8 mouse cellular contexts compared by ENCODE assay signal in genomic region chr4:134081730-134082386, GRCm38 (mm10). TPM values are rescaled to one million over a fixed set of nuclear protein-coding genes. Genes with fewer than 3 reads are reported as not detected.
DNase-seq lines count a peak whose midpoint lies in the region; ATAC-seq and TF ChIP-seq lines count a peak whose summit lies in the region.

No protein-coding gene starts in this region.

- peak; percentile 44 for ATAC-seq in Patski
- ATAC-seq in forebrain, embryonic 15.5 days (replicated peaks): peak; percentile 73
- ATAC-seq in megakaryocyte-erythroid progenitor cell, adult 5-6 weeks (replicated peaks; ENCODE audit: low FRiP score, low TSS enrichment, poor library complexity, severe bottlenecking): peak; percentile 90

- H3K36me3 ChIP-seq in forebrain, embryonic 15.5 days: no peaks in the 10 kb centered on the region

- H3K9ac ChIP-seq in forebrain, embryonic 15.5 days (replicated peaks): 0 out of 2 replicates have a peak overlapping the region, but pooled peaks have one; percentile 3

- H3K9me3 ChIP-seq in forebrain, embryonic 15.5 days: no peaks in the 10 kb centered on the region

- H3K4me2 ChIP-seq in forebrain, embryonic 15.5 days (replicated peaks): peak overlapping the region; percentile 49

- CTCF ChIA-PET in Patski (lab: Charles Lee): no interaction called here

- POLR2A ChIA-PET in Patski (lab: Charles Lee): no interaction called here

- peak overlapping the region; percentile 38 for H3K4me3 ChIP-seq in forebrain, embryonic 15.5 days

- TF ChIP-seq CTCF in Patski (IDR thresholded peaks at IDR 0.05): no peak

- no peaks in the 10 kb centered on the region for H3K27me3 ChIP-seq in Patski
- peaks cover 4% of the 10 kb centered on the region for H3K27me3 ChIP-seq in forebrain, embryonic 15.5 days

- in situ Hi-C loops in Patski (cut with MboI; ENCODE audit: low pct_unique_long_range_greater_than_20kb): loop anchor here (5.0 kb wide), 1 partner anchor 45 kb away; no protein-coding TSS in a partner anchor

- DNase-seq in Patski (ENCODE audit: low read depth, low spot score): no peak
- peak; percentile 55 for DNase-seq in cerebellum, adult 11-12 months
- peak; percentile 98 for DNase-seq in induced T-regulatory cell, adult 2 months (ENCODE audit: low read depth)
- peak; percentile 27 to 52 for DNase-seq in left cerebral cortex, postnatal 14 days (ENCODE audit: low spot score in 2 of 2)
- peak; percentile 81 for DNase-seq in right cerebral cortex, postnatal 25 days
- DNase-seq in yolk sac, embryonic 10.5 days (ENCODE audit: low spot score): peak; percentile 96

- H3K4me1 ChIP-seq in forebrain, embryonic 15.5 days: peaks cover 9% of the 10 kb centered on the region; the same call in 1 of the 2 replicates

- intact Hi-C loops in left cerebral cortex, postnatal 14 days (cut with DNase I): no loop called here

- H3K27ac ChIP-seq in forebrain, embryonic 15.5 days (replicated peaks): no peak overlapping the region

- WGBS in forebrain, embryonic 15.5 days: under 1% methylated on average over 41 of the region's 41 CpGs

RNA-seq across cellular contexts. Expression of gene Cd52, which starts 13.0 kb away (rescaled TPM):
- not detected for polyA plus RNA-seq in Patski (2021)
- polyA plus RNA-seq in forebrain, embryonic 15.5 days (2015; fragmentation: Nextera tagmentation; extraction: Ambion mirVana): 1.5 and 1.9 TPM in 2 replicates
- 1 to 10 TPM in 1 of 2 experiments, under 1 TPM in 1; 0.99 to 2.4 TPM for total RNA-seq in left cerebral cortex, postnatal 14 days (2021)
- 34.9 and 43.4 TPM in 2 replicates for total RNA-seq in megakaryocyte-erythroid progenitor cell, adult 5-6 weeks (2014; fragmentation: Nextera tagmentation)
- total RNA-seq in megakaryocyte-erythroid progenitor cell, adult 5-6 weeks (2017): 36.8 and 45.6 TPM in 2 replicates

RNA-seq across cellular contexts. Expression of gene Ubxn11, which starts 20.5 kb away (rescaled TPM):
- polyA plus RNA-seq in Patski (2021): 10.0 TPM
- 12.8 and 15.7 TPM in 2 replicates for polyA plus RNA-seq in forebrain, embryonic 15.5 days (2015; fragmentation: Nextera tagmentation; extraction: Ambion mirVana)
- total RNA-seq in left cerebral cortex, postnatal 14 days (2021): 10 to 100 TPM; 22.6 to 25.0 TPM
- total RNA-seq in megakaryocyte-erythroid progenitor cell, adult 5-6 weeks (2014; fragmentation: Nextera tagmentation): 17.9 and 21.8 TPM in 2 replicates
- 5.2 and 7.7 TPM in 2 replicates for total RNA-seq in megakaryocyte-erythroid progenitor cell, adult 5-6 weeks (2017)

RNA-seq across cellular contexts. Expression of gene Crybg2, which starts 21.2 kb away (rescaled TPM):
- polyA plus RNA-seq in Patski (2021): 0.18 TPM
- 1.0 and 1.8 TPM in 2 replicates for polyA plus RNA-seq in forebrain, embryonic 15.5 days (2015; fragmentation: Nextera tagmentation; extraction: Ambion mirVana)
- 1 to 10 TPM; 1.3 to 1.4 TPM for total RNA-seq in left cerebral cortex, postnatal 14 days (2021)
- total RNA-seq in megakaryocyte-erythroid progenitor cell, adult 5-6 weeks (2014; fragmentation: Nextera tagmentation): 0.55 TPM in 1 of 2 replicates, not detected in the other
- 0.09 TPM in 1 of 2 replicates, not detected in the other for total RNA-seq in megakaryocyte-erythroid progenitor cell, adult 5-6 weeks (2017)

RNA-seq across cellular contexts. Expression of gene Zfp683, which starts 28.2 kb away (rescaled TPM):
- not detected for polyA plus RNA-seq in Patski (2021)
- polyA plus RNA-seq in forebrain, embryonic 15.5 days (2015; fragmentation: Nextera tagmentation; extraction: Ambion mirVana): not detected in 2 replicates
- not detected for total RNA-seq in left cerebral cortex, postnatal 14 days (2021)
- total RNA-seq in megakaryocyte-erythroid progenitor cell, adult 5-6 weeks (2014; fragmentation: Nextera tagmentation): not detected in 2 replicates
- not detected in 2 replicates for total RNA-seq in megakaryocyte-erythroid progenitor cell, adult 5-6 weeks (2017)

RNA-seq across cellular contexts. Expression of gene Sh3bgrl3, which starts 46.7 kb away (rescaled TPM):
- polyA plus RNA-seq in Patski (2021): 207 TPM
- 326 and 335 TPM in 2 replicates for polyA plus RNA-seq in forebrain, embryonic 15.5 days (2015; fragmentation: Nextera tagmentation; extraction: Ambion mirVana)
- 100 to 1,000 TPM; 204 to 214 TPM for total RNA-seq in left cerebral cortex, postnatal 14 days (2021)
- 87.3 and 101 TPM in 2 replicates for total RNA-seq in megakaryocyte-erythroid progenitor cell, adult 5-6 weeks (2014; fragmentation: Nextera tagmentation)
- 34.2 and 55.1 TPM in 2 replicates for total RNA-seq in megakaryocyte-erythroid progenitor cell, adult 5-6 weeks (2017)

Comparison
In these comparisons a context has a peak if more than half of its experiments do, and no peak if none do; other contexts are left out.
1. RNA of gene Cd52, which starts 13.0 kb away (total RNA-seq): 34.9 to 45.6 TPM in megakaryocyte-erythroid progenitor cell, adult 5-6 weeks; 0.99 to 2.4 TPM in left cerebral cortex, postnatal 14 days; every median in the first group is over 10 times any median in the second.
2. Peak in every context shown above with its lines, with median percentiles within 50 percentile points of each other: ATAC-seq.